Mouse (Mus musculus) T-cell, adult 66 days (primary cell): ENCODE data around the gene Adsl. TPM values are rescaled to one million over a fixed set of nuclear protein-coding genes. Genes with fewer than 3 reads are reported as not detected.

Experiments
- total RNA-seq, 2 experiments: library from RNA; stranded (reverse); gene quantifications; 3 replicates in 1 of 2; 4 replicates in 1 of 2; pipeline ENCODE4 v1.2.4; 2023

The Adsl gene
- total RNA-seq, result 10 to 100 TPM; 61.5 to 67.9 TPM

DNA sequence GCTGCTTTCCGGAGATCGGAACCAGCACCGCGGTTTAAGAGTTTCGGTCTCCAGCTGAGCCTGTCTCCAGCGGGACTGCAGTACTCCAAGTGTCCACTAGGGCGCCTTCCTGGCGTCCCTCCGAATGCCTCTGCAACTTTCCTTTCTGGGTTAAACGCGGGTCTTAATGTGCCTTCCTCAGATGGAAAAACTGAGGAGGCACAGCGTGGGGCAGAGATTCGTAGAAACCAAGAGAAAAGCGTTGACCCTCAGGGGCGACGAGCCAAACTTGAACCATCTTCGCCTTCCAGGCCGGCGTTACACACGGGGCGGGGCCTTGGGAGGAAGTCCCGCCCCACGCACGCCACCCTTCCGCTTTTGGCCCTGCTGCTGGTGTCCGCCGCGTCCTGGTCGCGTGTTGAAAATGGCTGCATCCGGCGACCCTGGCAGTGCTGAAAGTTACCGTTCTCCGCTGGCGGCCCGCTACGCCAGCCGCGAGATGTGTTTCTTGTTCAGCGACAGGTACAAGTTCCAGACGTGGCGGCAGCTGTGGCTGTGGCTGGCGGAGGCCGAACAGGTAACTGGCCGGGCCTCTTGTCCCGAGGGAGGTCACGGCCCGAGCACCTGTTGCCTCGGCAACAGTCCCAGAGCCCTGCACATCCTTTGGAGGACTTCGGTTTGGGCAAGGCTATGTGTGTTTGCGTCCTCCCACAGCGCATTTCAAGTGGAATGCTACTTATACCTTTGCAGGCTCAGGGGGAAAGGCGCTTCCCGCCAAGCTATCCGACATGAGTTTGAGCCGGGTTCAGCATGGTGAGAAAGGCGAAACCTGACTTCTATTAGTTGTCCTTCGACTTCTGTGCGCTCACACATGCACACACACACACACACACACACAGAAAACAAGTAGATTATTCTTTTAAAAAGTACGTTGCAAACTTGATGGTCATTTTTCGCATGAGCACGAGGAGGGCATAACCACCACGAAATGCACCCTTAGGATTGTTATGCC, at the start of gene Adsl:
Gene Adsl (plus strand): TSS at position 346 of the 991 bp plus-strand sequence.

DNA sequence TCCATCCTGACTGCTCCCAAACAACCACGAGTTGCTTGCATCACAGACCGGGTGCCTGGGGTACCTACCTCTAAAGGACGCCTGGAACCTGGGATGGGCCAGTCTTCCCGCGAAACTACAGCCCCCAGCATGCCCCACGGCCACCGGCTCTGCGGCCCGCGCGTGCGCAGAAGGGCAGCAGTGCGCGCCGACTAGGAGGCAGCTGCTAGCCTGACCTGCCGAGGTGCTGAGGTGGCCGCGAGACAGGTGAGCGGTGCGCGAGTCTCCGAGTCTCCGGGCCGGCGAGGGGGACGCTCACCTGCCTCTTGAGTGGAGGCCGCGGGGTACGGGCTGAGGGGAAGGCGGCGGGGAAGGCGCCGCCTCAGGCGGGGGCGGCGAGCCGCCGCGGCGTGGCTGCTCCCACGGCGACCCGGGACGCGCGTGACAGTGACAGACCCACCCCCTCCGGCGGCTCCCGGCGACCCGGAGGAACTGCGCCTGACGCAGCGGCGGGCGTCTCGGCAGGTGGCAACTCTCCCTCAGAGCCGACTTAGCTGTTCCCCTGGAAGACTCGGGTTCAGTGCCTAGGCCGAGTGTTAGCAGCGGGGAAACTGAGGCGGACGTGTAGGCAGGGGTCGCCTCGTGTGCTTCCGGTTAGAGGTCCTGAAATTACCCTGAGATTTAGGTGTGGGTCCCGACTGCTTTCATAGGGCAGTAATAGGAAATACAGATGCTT, 29.5 kb downstream of the Adsl start, which contains the start of gene Sgsm3:
Gene Sgsm3 (plus strand): TSS at position 146 of the 715 bp plus-strand sequence.

Other genes starting within 250 kb of the Adsl start
- gene Tnrc6b, start 237.2 kb upstream of the Adsl start, total RNA-seq, result 100 to 1,000 TPM; 274 to 297 TPM
- gene Sgsm3, start 29.3 kb downstream of the Adsl start, total RNA-seq, result 10 to 100 TPM in 1 of 2 experiments, 1 to 10 TPM in 1; 8.5 to 12.5 TPM
- 100 to 1,000 TPM; 205 to 218 TPM for gene Mrtfa, start 242.3 kb downstream of the Adsl start, total RNA-seq